Mouse (Mus musculus): ENCODE measurements at regions not wholly inside any gene's neighbourhood (a gene's known extent, or its start where the extent isn't known, plus 50 kb on each side); places are given as distances from the start of the nearest gene placed in this dataset.

GRCm38 (mm10) chr3:142939773-142940172 is 58.0 kb upstream of the Pkn2 start:
- Histone ChIP-seq H3K27me3 (ENCODE audit: insufficient read depth, low read length) (no peaks in the 10 kb centered on the region), H3K4me3 (replicated peaks; ENCODE audit: low read length) (no peak overlapping the region), H3K36me3 (ENCODE audit: insufficient read depth, low read length) (no peaks in the 10 kb centered on the region), H3K4me1 (replicated peaks; ENCODE audit: low read depth, low read length) (peaks cover 9% of the 10 kb centered on the region), H3K9me3 (ENCODE audit: low read length) (no peaks in the 10 kb centered on the region)
- TF ChIP-seq NANOG (IDR thresholded peaks at IDR 0.05; ENCODE audit: borderline replicate concordance, low read length) (no peak), CTCF (conservative IDR thresholded peaks at IDR 0.05; ENCODE audit: low read length) (no peak), POU5F1 (IDR thresholded peaks at IDR 0.05; ENCODE audit: borderline replicate concordance, low read length) (no peak)

GRCm38 (mm10) chr3:142935949-142936348 is 54.1 kb upstream of the Pkn2 start:
- H3K27me3 ChIP-seq (ENCODE audit: insufficient read depth, low read length), result no peaks in the 10 kb centered on the region

GRCm38 (mm10) chr3:142934326-142934725 is 52.5 kb upstream of the Pkn2 start:
- Histone ChIP-seq H3K4me1 (replicated peaks; ENCODE audit: low read depth, low read length) (peaks cover 15% of the 10 kb centered on the region; the same call in 1 of the 2 replicates), H3K36me3 (ENCODE audit: insufficient read depth, low read length) (no peaks in the 10 kb centered on the region), H3K27me3 (ENCODE audit: insufficient read depth, low read length) (no peaks in the 10 kb centered on the region), H3K4me3 (replicated peaks; ENCODE audit: low read length) (no peak overlapping the region), H3K9me3 (ENCODE audit: low read length) (no peaks in the 10 kb centered on the region)
- TF ChIP-seq POU5F1 (IDR thresholded peaks at IDR 0.05; ENCODE audit: borderline replicate concordance, low read length) (no peak), NANOG (IDR thresholded peaks at IDR 0.05; ENCODE audit: borderline replicate concordance, low read length) (no peak)

More at GRCm38 (mm10) chr3:142935949-142936348, 54.1 kb upstream of the Pkn2 start:
- Histone ChIP-seq H3K9me3 (ENCODE audit: low read length) (no peaks in the 10 kb centered on the region), H3K4me3 (replicated peaks; ENCODE audit: low read length) (no peak overlapping the region), H3K36me3 (ENCODE audit: insufficient read depth, low read length) (no peaks in the 10 kb centered on the region), H3K4me1 (replicated peaks; ENCODE audit: low read depth, low read length) (peaks cover 3% of the 10 kb centered on the region; the same call in 1 of the 2 replicates)
- TF ChIP-seq CTCF (conservative IDR thresholded peaks at IDR 0.05; ENCODE audit: low read length), result no peak
- no peak for TF ChIP-seq POU5F1 (IDR thresholded peaks at IDR 0.05; ENCODE audit: borderline replicate concordance, low read length)
- TF ChIP-seq NANOG (IDR thresholded peaks at IDR 0.05; ENCODE audit: borderline replicate concordance, low read length), result no peak

- TF ChIP-seq NANOG (IDR thresholded peaks at IDR 0.05; ENCODE audit: borderline replicate concordance, low read length) (no peak), CTCF (conservative IDR thresholded peaks at IDR 0.05; ENCODE audit: low read length) (no peak), POU5F1 (IDR thresholded peaks at IDR 0.05; ENCODE audit: borderline replicate concordance, low read length) (no peak)
- no peak overlapping the region for H3K4me3 ChIP-seq (replicated peaks; ENCODE audit: low read length)
- H3K36me3 ChIP-seq (ENCODE audit: insufficient read depth, low read length), result no peaks in the 10 kb centered on the region
- H3K4me1 ChIP-seq (replicated peaks; ENCODE audit: low read depth, low read length), result peaks cover 15% of the 10 kb centered on the region; the same call in 1 of the 2 replicates
- H3K9me3 ChIP-seq (ENCODE audit: low read length), result no peaks in the 10 kb centered on the region
- no peaks in the 10 kb centered on the region for H3K27me3 ChIP-seq (ENCODE audit: insufficient read depth, low read length)
These were observed 52.0 kb upstream of the Pkn2 start for GRCm38 (mm10) chr3:142933684-142934259.
